Mouse (Mus musculus): ENCODE results near the gene Rbmx2. TPM values are rescaled to one million over a fixed set of nuclear protein-coding genes. Genes with fewer than 3 reads are reported as not detected.

Gene Rbmx2
- total RNA-seq (2017), result 19.5 and 20.4 TPM in 2 replicates

GRCm38 (mm10) chrX:48694864-48695371, at the start of gene Rbmx2:
TSS of gene Rbmx2 (plus strand) at chrX:48695004.
- peak; percentile 99 for ATAC-seq (replicated peaks; ENCODE audit: low read depth, poor library complexity, severe bottlenecking)

GRCm38 (mm10) chrX:48666807-48667206, 28.0 kb upstream of the Rbmx2 start:
- ATAC-seq (replicated peaks; ENCODE audit: low read depth, poor library complexity, severe bottlenecking), result no peak

DNA sequence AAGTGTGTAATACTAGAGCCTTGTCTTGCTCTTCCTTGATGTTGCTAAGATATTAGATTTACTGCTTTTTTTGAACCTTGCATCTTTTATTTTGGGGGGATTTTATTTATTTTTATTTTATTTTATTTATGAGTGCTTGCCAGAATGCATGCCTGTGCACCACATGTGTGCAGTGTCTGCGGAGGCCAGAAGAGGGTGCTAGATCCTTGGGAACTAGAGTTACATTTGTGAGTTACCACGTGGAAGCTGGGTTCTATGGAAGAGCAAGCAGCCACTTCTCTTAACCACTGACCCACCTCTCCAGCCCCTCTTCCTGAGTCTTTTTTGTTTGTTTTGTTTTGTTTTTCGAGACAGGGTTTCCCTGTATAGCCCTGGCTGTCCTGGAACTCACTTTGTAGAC, 25.2 kb upstream of the Rbmx2 start:
- no peak for ATAC-seq (replicated peaks; ENCODE audit: low read depth, poor library complexity, severe bottlenecking)

- peak; percentile 63; the same call in 1 of the 2 replicates for ATAC-seq (replicated peaks; ENCODE audit: low read depth, poor library complexity, severe bottlenecking)
These were observed 23.1 kb upstream of the Rbmx2 start for GRCm38 (mm10) chrX:48671714-48672113.

DNA sequence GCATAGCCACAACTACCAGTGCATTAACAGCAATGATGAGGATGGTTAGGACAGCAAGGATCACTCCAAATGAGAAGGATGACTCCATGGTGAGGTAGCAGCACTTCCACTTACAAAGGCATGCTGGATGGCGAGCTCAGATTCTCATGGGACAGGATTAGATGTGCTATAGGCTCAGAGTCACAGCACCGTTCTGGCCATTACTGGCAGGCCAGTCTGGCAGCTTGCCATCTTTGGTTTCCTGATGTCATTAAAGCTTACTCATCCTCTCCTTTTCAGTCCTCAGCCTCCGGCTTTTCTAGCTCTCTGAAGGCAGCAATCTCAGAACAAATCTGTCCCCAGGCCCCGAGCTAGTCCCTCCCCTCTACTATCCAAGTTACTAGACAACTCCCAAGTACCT, 20.6 kb upstream of the Rbmx2 start, which contains the start of gene Gpr119:
Gene Gpr119, minus strand, starts transcription at position 308 of the 400 bp plus-strand sequence.
- no peak for ATAC-seq (replicated peaks; ENCODE audit: low read depth, poor library complexity, severe bottlenecking)

GRCm38 (mm10) chrX:48683451-48683850, 11.4 kb upstream of the Rbmx2 start:
- peak; percentile 80 for ATAC-seq (replicated peaks; ENCODE audit: low read depth, poor library complexity, severe bottlenecking)

- no peak for ATAC-seq (replicated peaks; ENCODE audit: low read depth, poor library complexity, severe bottlenecking)
These were observed 10.9 kb upstream of the Rbmx2 start for GRCm38 (mm10) chrX:48683857-48684256.

- ATAC-seq (replicated peaks; ENCODE audit: low read depth, poor library complexity, severe bottlenecking), result peak; percentile 64
These were observed 344 bp upstream of the Rbmx2 start for GRCm38 (mm10) chrX:48694460-48694859.

DNA sequence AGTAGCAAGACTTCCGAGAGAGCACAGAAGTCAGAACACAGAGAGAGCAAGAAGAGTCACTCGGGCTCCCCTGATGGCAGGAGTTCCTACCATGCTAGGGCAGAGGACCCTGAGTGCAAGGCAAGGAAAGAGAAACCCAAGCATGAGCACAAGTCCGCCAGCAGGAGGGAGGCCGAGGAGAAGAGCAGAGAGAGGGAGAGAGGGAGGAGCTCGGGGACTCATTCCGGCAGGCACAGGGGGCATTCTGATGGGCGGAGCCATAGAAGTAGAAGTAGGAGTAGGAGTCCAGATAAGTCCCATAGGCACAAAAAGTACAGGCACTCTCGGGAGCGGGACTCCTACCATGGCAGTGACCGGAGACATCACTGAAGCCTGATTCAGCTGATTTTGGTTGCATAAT, 14.9 kb downstream of the Rbmx2 start:
- ATAC-seq (replicated peaks; ENCODE audit: low read depth, poor library complexity, severe bottlenecking), result no peak

DNA sequence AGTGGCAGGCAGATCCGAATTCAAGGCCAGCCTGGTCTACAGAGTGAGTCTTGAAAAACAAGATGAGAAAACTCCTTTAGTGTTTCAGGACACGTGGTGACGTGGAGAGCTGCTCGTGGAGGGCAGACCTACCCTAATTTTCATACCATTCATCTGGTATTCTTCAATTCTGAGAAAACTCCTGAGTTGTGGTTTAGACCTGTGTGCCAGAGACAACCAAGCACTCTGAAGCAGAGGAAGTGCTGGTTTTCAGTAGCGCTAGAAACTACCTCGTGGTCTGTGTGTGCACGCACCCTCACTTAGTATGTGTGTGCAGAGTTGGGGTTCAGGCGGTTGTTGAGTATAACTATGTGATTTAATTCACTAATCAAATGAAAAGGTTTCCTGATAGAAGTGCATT, 18.0 kb downstream of the Rbmx2 start:
- ATAC-seq (replicated peaks; ENCODE audit: low read depth, poor library complexity, severe bottlenecking), result no peak

DNA sequence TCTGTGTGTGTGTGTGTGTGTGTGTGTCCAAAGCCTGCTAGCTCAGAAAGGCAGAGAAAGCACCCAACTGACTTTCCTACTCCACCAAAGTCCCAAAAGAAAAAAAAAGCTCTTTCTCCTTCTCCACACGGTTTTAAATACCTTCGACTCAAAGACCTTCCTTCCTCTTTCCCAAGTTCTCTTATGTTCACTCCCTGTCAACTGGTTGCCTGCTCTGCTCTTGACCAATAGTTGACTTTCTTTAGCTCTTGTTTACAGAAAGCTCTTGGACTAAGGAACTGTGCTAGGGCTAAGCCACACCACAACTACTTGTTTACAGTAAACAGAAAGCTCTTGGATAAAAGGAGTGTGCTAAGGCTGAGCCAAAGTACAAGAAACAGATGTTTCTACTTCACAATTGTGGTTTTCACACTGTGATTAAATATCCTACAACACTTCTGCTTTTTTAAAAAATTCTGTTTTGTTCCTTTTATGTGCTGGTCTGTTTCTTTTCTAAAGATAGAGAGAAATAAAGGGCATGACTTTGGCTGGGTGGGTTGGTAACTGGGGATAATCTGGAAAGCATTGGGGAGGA, 60.0 kb downstream of the Rbmx2 start:
- ATAC-seq (replicated peaks; ENCODE audit: low read depth, poor library complexity, severe bottlenecking), result peak; percentile 58

Other genes with a start within 250 kb of the Rbmx2 start
- 24.6 and 29.9 TPM in 2 replicates for gene Elf4, start 231.9 kb upstream of the Rbmx2 start, total RNA-seq (2017)
- gene Aifm1, start 181.4 kb upstream of the Rbmx2 start, total RNA-seq (2017), result 76.6 and 81.5 TPM in 2 replicates
- gene Rab33a, start 175.7 kb upstream of the Rbmx2 start, total RNA-seq (2017), result 1.1 and 1.6 TPM in 2 replicates
- gene Zfp280c, start 100.5 kb upstream of the Rbmx2 start, total RNA-seq (2017), result 26.2 and 37.9 TPM in 2 replicates
- 8.6 and 9.0 TPM in 2 replicates for gene Slc25a14, start 71.6 kb upstream of the Rbmx2 start, total RNA-seq (2017)
- not detected in 2 replicates for gene Gpr119, start 20.5 kb upstream of the Rbmx2 start, total RNA-seq (2017)
- not detected in 2 replicates for gene Gm595, start 182.7 kb downstream of the Rbmx2 start, total RNA-seq (2017)

All from common myeloid progenitor, adult 5-6 weeks (primary cell).